Mouse (Mus musculus): ENCODE data around the gene Abhd15. TPM values are rescaled to one million over a fixed set of nuclear protein-coding genes. Genes with fewer than 3 reads are reported as not detected.
A peak's percentile ranks its signal among the peaks of the same experiment; 100 is the strongest.
"Not testable (repeated sequence)": the region's sequence is repeated elsewhere in the genome, so short reads cannot be mapped to it uniquely, and the experiment has no call there.

Gene Abhd15
- polyA plus RNA-seq, 1 experiment from 2014 or later: 2.2 TPM

GRCm38 (mm10) chr11:77518051-77518798, 3.3 kb downstream of the Abhd15 start:
- Histone ChIP-seq H3K4me1 (replicated peaks; ENCODE audit: control insufficient read depth, insufficient read depth, low read length) (peaks cover 4% of the 10 kb centered on the region; the same call in 1 of the 2 replicates), H3K27me3 (replicated peaks; ENCODE audit: control insufficient read depth, insufficient read depth, low read length) (0 out of 2 replicates have a peak, but pooled peaks cover 4% of the 10 kb centered on the region), H3K4me3 (ENCODE audit: low read depth, low read length) (no peak overlapping the region), H3K4me2 (replicated peaks; ENCODE audit: low read depth) (no peak overlapping the region), H3K9ac (ENCODE audit: low read depth, low read length) (no peak overlapping the region), H3K27ac (ENCODE audit: low read depth, low read length) (no peak overlapping the region), H3K9me3 (ENCODE audit: control insufficient read depth) (no peaks in the 10 kb centered on the region), H3K36me3 (ENCODE audit: control insufficient read depth, insufficient read depth) (no peaks in the 10 kb centered on the region)
- WGBS: 78% methylated on average over 27 of the region's 27 CpGs
- no peak for TF ChIP-seq CTCF (IDR thresholded peaks at IDR 0.05; ENCODE audit: low read depth)
- ATAC-seq: no peak

DNA sequence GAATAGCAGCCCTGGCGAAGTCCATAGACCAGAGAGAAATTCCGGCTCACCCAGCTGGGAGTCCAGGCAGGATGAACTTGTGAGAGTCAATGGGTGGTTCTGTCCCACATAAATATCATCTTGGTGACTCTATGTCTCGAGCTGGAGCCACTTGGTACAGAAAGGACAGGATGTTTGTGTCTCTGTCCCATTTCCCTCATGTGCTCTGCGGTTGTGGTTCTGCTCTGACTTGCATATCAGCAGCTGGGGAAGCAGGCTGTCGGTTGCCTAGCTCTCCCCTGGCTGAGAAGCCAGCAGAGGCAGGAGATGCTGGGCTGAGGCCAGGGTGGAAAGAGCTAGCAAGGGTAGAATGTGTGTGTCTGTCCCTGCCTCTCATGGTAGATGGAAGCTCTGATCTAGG, 4.1 kb downstream of the Abhd15 start, which contains the start of gene Gm10392:
Gene Gm10392 (minus strand): TSS at position 156 of the 400 bp plus-strand sequence.
- H3K9ac ChIP-seq (ENCODE audit: low read depth, low read length): no peak within 1 kb of the TSS
- H3K36me3 ChIP-seq (ENCODE audit: control insufficient read depth, insufficient read depth): no peaks in the 10 kb centered on the region
- H3K9me3 ChIP-seq (ENCODE audit: control insufficient read depth): no peaks in the 10 kb centered on the region
- H3K4me3 ChIP-seq (ENCODE audit: low read depth, low read length): no peak within 1 kb of the TSS
- WGBS: 64% methylated on average over 5 of the region's 5 CpGs
- TF ChIP-seq CTCF (IDR thresholded peaks at IDR 0.05; ENCODE audit: low read depth): no peak
- H3K4me1 ChIP-seq (replicated peaks; ENCODE audit: control insufficient read depth, insufficient read depth, low read length): peaks cover 3% of the 10 kb centered on the region; the same call in 1 of the 2 replicates
- H3K4me2 ChIP-seq (replicated peaks; ENCODE audit: low read depth): no peak within 1 kb of the TSS
- H3K27ac ChIP-seq (ENCODE audit: low read depth, low read length): no peak within 1 kb of the TSS
- ATAC-seq: no peak
- H3K27me3 ChIP-seq (replicated peaks; ENCODE audit: control insufficient read depth, insufficient read depth, low read length): 0 out of 2 replicates have a peak, but pooled peaks cover 4% of the 10 kb centered on the region

DNA sequence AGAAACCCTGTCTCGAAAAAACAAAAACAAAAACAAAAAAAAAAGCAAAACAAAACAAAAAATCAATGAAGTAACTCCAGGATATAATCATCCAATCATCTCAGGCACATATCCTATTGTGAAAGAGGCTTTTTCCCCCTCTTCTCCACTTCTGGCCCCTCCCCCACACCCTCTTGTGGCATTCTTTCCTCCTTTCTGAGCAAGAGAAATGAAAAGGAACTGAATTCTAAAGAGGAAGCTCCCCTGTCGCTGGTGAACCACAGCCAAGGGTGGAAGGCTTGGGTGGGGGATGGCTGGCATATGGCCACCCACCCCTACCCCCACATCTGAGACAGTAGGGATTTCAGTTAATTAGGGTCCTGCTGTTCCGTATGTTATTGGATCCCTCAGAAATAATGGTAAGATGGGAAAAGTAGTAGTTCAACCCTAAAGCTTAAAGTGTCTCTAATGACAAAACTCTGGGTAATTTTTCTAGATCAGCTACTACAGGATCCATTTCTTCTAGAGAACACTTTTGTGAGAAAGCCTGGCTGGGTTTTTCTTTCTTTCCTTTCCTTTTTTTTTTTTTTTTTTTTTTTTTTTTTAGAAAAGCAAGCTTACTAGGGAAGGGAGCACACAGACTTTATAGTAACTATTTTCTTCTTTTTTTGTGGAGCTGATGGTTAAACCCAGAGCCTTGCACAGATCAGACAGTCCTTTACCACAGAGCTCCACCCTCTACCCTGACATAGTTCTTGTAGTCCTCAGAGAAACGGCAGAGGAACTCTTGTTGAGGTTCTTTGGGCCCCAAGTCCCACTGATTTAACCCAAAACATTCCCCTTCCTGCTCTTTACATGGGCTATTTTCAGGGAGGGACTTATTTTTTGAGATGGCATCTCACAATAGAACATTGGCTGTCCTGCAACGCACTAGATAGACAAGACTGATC, 5.9 kb downstream of the Abhd15 start:
- H3K9ac ChIP-seq (ENCODE audit: low read depth, low read length): no peak overlapping the region
- H3K27ac ChIP-seq (ENCODE audit: low read depth, low read length): no peak overlapping the region
- no peak for TF ChIP-seq CTCF (IDR thresholded peaks at IDR 0.05; ENCODE audit: low read depth)
- no peaks in the 10 kb centered on the region for H3K4me1 ChIP-seq (replicated peaks; ENCODE audit: control insufficient read depth, insufficient read depth, low read length)
- H3K27me3 ChIP-seq (replicated peaks; ENCODE audit: control insufficient read depth, insufficient read depth, low read length): 0 out of 2 replicates have a peak, but pooled peaks cover 4% of the 10 kb centered on the region
- no peak for ATAC-seq
- no peaks in the 10 kb centered on the region for H3K9me3 ChIP-seq (ENCODE audit: control insufficient read depth)
- no peaks in the 10 kb centered on the region for H3K36me3 ChIP-seq (ENCODE audit: control insufficient read depth, insufficient read depth)
- no peak overlapping the region; the same call in 1 of the 2 replicates for H3K4me2 ChIP-seq (replicated peaks; ENCODE audit: low read depth)
- H3K4me3 ChIP-seq (ENCODE audit: low read depth, low read length): no peak overlapping the region
- WGBS: 65% methylated on average over 5 of the region's 5 CpGs

DNA sequence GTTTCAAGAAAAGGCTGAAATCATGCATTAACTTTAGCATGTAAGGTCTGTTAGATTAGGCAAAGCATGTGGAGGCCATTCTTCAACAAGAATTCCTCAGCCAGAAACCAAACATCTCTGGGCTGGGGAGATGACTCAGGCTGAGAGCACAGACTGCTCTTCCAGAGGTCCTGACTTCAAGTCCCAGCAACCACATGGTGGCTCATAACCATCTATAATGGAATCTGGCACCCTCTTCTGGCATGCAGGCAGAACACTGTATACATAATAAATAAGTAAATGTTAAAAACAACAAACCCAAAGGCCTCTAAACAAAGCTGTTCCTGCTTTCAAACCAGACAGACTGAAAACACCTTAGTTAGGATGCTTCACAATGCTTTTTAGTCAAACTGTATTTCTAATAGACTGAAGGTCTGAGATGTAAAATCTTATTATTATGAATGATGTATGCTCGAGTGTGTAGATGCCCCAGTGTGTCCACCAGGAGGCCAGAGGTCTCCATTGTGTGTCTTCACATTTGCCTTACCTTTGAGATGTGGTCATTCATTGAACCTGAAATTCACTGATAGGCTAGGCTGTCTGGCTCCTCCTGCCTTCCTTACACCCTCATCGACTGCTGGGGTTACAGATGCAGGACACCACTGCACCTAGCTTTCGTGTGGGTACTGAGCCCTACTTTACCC, 11.0 kb downstream of the Abhd15 start:
- no peak overlapping the region for H3K9ac ChIP-seq (ENCODE audit: low read depth, low read length)
- H3K9me3 ChIP-seq (ENCODE audit: control insufficient read depth): no peaks in the 10 kb centered on the region
- no peaks in the 10 kb centered on the region for H3K36me3 ChIP-seq (ENCODE audit: control insufficient read depth, insufficient read depth)
- whole genome bisulfite sequencing: 66% methylated on average over 3 of the region's 3 CpGs
- H3K27me3 ChIP-seq (replicated peaks; ENCODE audit: control insufficient read depth, insufficient read depth, low read length): no peaks in the 10 kb centered on the region
- TF ChIP-seq CTCF (IDR thresholded peaks at IDR 0.05; ENCODE audit: low read depth): peak; percentile 35
- H3K4me2 ChIP-seq (replicated peaks; ENCODE audit: low read depth): no peak overlapping the region
- H3K4me1 ChIP-seq (replicated peaks; ENCODE audit: control insufficient read depth, insufficient read depth, low read length): no peaks in the 10 kb centered on the region
- no peak overlapping the region for H3K27ac ChIP-seq (ENCODE audit: low read depth, low read length)
- no peak for ATAC-seq
- H3K4me3 ChIP-seq (ENCODE audit: low read depth, low read length): no peak overlapping the region

DNA sequence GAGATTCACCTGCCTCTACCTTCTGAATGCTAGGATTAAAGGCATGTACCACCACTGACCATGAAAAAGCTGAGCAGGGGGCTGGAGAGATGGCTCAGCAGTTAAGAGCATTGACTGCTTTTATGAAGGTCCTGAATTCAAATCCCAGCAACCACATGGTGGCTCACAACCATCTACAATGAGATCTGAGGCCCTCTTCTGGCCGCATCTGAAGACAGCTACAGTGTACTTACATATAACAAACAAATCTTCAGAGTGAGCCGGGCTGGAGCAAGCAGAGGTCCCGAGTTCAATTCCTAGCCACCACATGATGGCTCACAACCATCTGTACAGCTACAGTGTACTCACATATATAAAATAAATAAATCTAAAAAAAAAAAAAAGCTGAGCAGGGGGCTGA, 13.5 kb downstream of the Abhd15 start:
- not testable (repeated sequence) for H3K27me3 ChIP-seq (replicated peaks; ENCODE audit: control insufficient read depth, insufficient read depth, low read length); H3K27ac ChIP-seq (ENCODE audit: low read depth, low read length); H3K4me1 ChIP-seq (replicated peaks; ENCODE audit: control insufficient read depth, insufficient read depth, low read length); H3K4me2 ChIP-seq (replicated peaks; ENCODE audit: low read depth); ATAC-seq; H3K4me3 ChIP-seq (ENCODE audit: low read depth, low read length); H3K9me3 ChIP-seq (ENCODE audit: control insufficient read depth); H3K36me3 ChIP-seq (ENCODE audit: control insufficient read depth, insufficient read depth); H3K9ac ChIP-seq (ENCODE audit: low read depth, low read length)
- 86% methylated on average over 3 of the region's 3 CpGs for WGBS

- Histone ChIP-seq H3K9ac (ENCODE audit: low read depth, low read length) (no peak overlapping the region), H3K9me3 (ENCODE audit: control insufficient read depth) (no peaks in the 10 kb centered on the region), H3K4me3 (ENCODE audit: low read depth, low read length) (no peak overlapping the region), H3K36me3 (ENCODE audit: control insufficient read depth, insufficient read depth) (peaks cover 4% of the 10 kb centered on the region; the same call in 1 of the 2 replicates), H3K27ac (ENCODE audit: low read depth, low read length) (no peak overlapping the region), H3K4me1 (replicated peaks; ENCODE audit: control insufficient read depth, insufficient read depth, low read length) (no peaks in the 10 kb centered on the region), H3K27me3 (replicated peaks; ENCODE audit: control insufficient read depth, insufficient read depth, low read length) (no peaks in the 10 kb centered on the region), H3K4me2 (replicated peaks; ENCODE audit: low read depth) (no peak overlapping the region)
- whole genome bisulfite sequencing: 60% methylated on average over 3 of the region's 3 CpGs
- ATAC-seq: no peak
- TF ChIP-seq CTCF (IDR thresholded peaks at IDR 0.05; ENCODE audit: low read depth): no peak
These were observed 14.7 kb downstream of the Abhd15 start for GRCm38 (mm10) chr11:77529644-77530043.
